Mouse (Mus musculus): ENCODE results near the gene Pisd. TPM values are rescaled to one million over a fixed set of nuclear protein-coding genes. Genes with fewer than 3 reads are reported as not detected.

Gene Pisd
- total RNA-seq, 2 experiments from 2014 or later, result 51.9 to 66.8 TPM

DNA sequence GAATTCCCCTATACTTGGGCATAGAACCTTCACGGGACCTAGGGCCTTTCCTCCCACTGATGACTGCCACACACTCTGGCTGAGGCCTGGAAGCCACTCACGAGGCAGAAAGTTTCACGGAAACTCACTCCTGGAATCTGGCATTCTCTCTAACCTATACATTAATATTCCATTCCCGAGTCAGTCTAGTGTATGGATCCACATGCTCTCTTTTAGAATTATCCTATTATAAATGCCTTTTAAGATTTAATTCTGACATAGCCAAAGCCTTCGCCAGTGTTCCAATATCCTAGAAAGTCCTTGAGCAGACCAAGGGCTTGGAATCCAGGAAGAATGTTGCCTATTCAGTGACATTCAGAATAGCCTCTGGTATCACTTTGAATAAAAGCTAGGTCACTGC, 74.0 kb downstream of the Pisd start:
- DNase-seq, result no peak

GRCm38 (mm10) chr5:32706226-32706780, 79.1 kb downstream of the Pisd start:
- no peak for DNase-seq

DNA sequence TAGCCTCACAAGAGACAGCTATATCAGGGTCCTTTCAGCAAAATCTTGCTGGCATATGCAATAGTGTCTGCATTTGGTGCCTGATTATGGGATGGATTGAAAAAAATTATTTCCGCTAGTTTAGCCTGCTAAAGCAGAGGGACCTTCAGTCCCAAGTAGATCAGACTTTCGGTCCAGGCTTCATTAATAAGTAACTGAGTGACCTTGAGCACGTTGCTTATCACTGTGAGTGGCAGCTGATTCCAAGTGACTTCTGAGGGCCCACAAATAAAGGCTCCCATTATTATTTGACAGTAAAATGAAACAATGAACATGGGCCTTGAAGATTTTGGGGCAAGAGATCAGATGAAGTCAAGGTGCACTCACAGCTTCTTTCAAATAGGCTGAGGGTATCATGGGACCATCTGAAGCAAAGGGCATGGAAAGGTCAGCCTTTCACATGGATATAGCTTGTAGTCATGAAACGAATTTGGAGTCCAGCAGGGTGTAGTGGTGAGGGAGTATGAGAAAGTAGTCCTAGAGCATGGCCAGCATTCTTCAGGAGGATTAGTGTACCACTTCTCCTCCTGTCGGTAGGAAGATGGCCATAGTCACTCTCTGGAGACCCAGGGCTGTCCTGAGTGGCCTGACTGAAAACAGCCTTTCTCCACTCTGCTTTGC, 88.1 kb downstream of the Pisd start:
- no peak for DNase-seq

- DNase-seq, result no peak
Observed at GRCm38 (mm10) chr5:32693411-32693810, 92.0 kb downstream of the Pisd start.

Other genes starting within 250 kb of the Pisd start
- gene Yes1, start 174.5 kb downstream of the Pisd start, total RNA-seq (2021), result 10 to 100 TPM; 42.1 to 52.6 TPM
- not detected for gene Gm20671, start 41.5 kb upstream of the Pisd start, total RNA-seq (2021)
- 10 to 100 TPM; 34.2 to 34.8 TPM for gene Prr14l, start 68.6 kb upstream of the Pisd start, total RNA-seq (2021)
- gene Depdc5, start 78.1 kb upstream of the Pisd start, total RNA-seq (2021), result 10 to 100 TPM; 38.0 to 41.1 TPM
- 100 to 1,000 TPM; 169 to 179 TPM for gene Ywhah, start 233.2 kb upstream of the Pisd start, total RNA-seq (2021)